Mouse (Mus musculus) ES-E14 (cell line): ENCODE measurements around the gene 1700003E16Rik.

Source experiments
- HCFC1 ChIP-seq: IDR thresholded peaks from 2 replicates; pipeline ENCODE4 v1.6.1; 2012; ENCODE audit warnings: low read length, inconsistent platforms, borderline replicate concordance; ENCODE audit not compliant: insufficient read depth
- MAFK ChIP-seq: IDR thresholded peaks from 2 replicates; pipeline ENCODE4 v1.6.1; 2014; ENCODE audit warnings: mild to moderate bottlenecking, low read depth, low read length, inconsistent platforms; ENCODE audit not compliant: insufficient read depth
- ZNF384 ChIP-seq: IDR thresholded peaks from 2 replicates; pipeline ENCODE4 v1.6.1; 2012; ENCODE audit warnings: low read depth, low read length, inconsistent platforms

- TF ChIP-seq ZNF384: no peak
- TF ChIP-seq HCFC1: no peak
- no peak for TF ChIP-seq MAFK
These were observed 16.2 kb upstream of the 1700003E16Rik start for GRCm38 (mm10) chr6:83140044-83140443.
